Mouse (Mus musculus): ENCODE data around the gene Tshz3. TPM values are rescaled to one million over a fixed set of nuclear protein-coding genes. Genes with fewer than 3 reads are reported as not detected.

The Tshz3 gene
- total and polyA plus RNA-seq, 3 experiments, result not detected

DNA sequence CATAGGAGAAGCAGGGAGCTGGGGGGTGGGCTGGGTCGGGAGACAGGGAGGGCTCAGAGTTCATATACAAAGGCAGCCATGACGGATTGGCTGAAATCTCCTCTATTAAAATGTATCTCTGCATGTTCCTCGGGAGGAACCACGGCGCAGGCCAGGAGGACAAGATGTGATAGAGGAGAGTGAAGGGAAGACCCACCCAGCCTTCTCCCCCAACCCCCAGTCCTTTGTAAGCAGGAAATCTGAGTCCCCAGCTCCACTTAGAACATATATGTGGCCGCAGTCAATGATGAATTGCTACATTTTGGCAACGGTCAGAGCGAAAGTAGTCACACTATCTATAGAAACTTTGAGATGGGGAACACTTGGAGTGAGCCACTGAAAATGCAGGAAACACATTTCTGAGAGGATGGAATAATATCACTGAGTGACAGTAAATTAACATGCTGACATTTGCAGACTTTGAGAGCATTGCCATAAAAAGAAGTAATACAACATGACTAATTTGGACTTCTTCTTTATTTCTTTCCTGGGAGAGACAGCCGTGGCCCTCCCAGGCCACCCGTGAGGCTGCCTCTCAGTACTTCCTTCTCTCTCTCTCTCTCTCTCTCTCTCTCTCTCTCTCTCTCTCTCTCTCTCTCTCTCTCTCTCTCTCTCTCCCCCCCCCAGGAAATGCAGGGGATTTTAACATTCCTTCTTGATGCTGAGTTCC, 88.9 kb downstream of the Tshz3 start:
- TF ChIP-seq GATA2 (IDR thresholded peaks at IDR 0.05; ENCODE audit: borderline replicate concordance, low read depth, low read length) (no peak), TAL1 (conservative IDR thresholded peaks at IDR 0.05; ENCODE audit: low read depth, low read length) (no peak), POLR2AphosphoS5 (IDR thresholded peaks at IDR 0.05; ENCODE audit: insufficient replicate concordance, low read depth, low read length) (no peak), CTCF (IDR thresholded peaks at IDR 0.05; ENCODE audit: low read depth, low read length) (no peak), GATA1 (IDR thresholded peaks at IDR 0.05; ENCODE audit: borderline replicate concordance, low read length) (no peak)
- Histone ChIP-seq H3K4me1 (ENCODE audit: insufficient read depth, low read depth, low read length) (no peaks in the 10 kb centered on the region), H3K4me3 (ENCODE audit: low read depth, low read length) (no peak overlapping the region), H3K36me3 (replicated peaks) (no peaks in the 10 kb centered on the region), H3K9me3 (replicated peaks) (peaks cover 52% of the 10 kb centered on the region), H3K27me3 (ENCODE audit: insufficient read depth, low read length) (no peaks in the 10 kb centered on the region)
- DNase-seq (ENCODE audit: low spot score) (no peak), ATAC-seq (ENCODE audit: extremely low read depth, insufficient number of reproducible peaks, low FRiP score, poor library complexity, severe bottlenecking) (no peak)

GRCm38 (mm10) chr7:36796392-36797187, 98.7 kb downstream of the Tshz3 start:
- no peaks in the 10 kb centered on the region for H3K36me3 ChIP-seq (replicated peaks)
- H3K4me1 ChIP-seq (ENCODE audit: insufficient read depth, low read depth, low read length), result no peaks in the 10 kb centered on the region
- TF ChIP-seq CTCF (IDR thresholded peaks at IDR 0.05; ENCODE audit: low read depth, low read length), result no peak
- TF ChIP-seq GATA1 (IDR thresholded peaks at IDR 0.05; ENCODE audit: borderline replicate concordance, low read length), result no peak
- TF ChIP-seq GATA2 (IDR thresholded peaks at IDR 0.05; ENCODE audit: borderline replicate concordance, low read depth, low read length), result no peak
- no peak for TF ChIP-seq TAL1 (conservative IDR thresholded peaks at IDR 0.05; ENCODE audit: low read depth, low read length)
- no peak for TF ChIP-seq POLR2AphosphoS5 (IDR thresholded peaks at IDR 0.05; ENCODE audit: insufficient replicate concordance, low read depth, low read length)
- no peak overlapping the region for H3K4me3 ChIP-seq (ENCODE audit: low read depth, low read length)
- no peak for DNase-seq (ENCODE audit: low spot score)
- H3K9me3 ChIP-seq (replicated peaks), result peaks cover 66% of the 10 kb centered on the region
- no peaks in the 10 kb centered on the region for H3K27me3 ChIP-seq (ENCODE audit: insufficient read depth, low read length)
- no peak for ATAC-seq (ENCODE audit: extremely low read depth, insufficient number of reproducible peaks, low FRiP score, poor library complexity, severe bottlenecking)
